Mouse (Mus musculus) neural tube, embryonic 14.5 days (tissue): ENCODE results near the gene U2af2. TPM values are rescaled to one million over a fixed set of nuclear protein-coding genes. Genes with fewer than 3 reads are reported as not detected.

ENCODE experiments used
- ATAC-seq: fragments of 200-750 bp; cut with Nextera tagmentation; 2 replicates; pipeline ENCODE4 v1.8.0; 2017; ENCODE audit warnings: low read depth, mild to moderate bottlenecking, moderate TSS enrichment, moderate library complexity
- H3K27ac ChIP-seq: fragments of 300-500 bp; sonication (generic); 2 replicates; pipeline ENCODE4 v1.5.1; 2014; ENCODE audit warnings: low read depth, mild to moderate bottlenecking, control low read depth, low read length, moderate library complexity, mixed read lengths
- H3K27me3 ChIP-seq: fragments of 300-500 bp; sonication (generic); 2 replicates; pipeline ENCODE4 v1.6.1; 2014; ENCODE audit warnings: low read length; ENCODE audit not compliant: control insufficient read depth, insufficient read depth
- H3K36me3 ChIP-seq: fragments of 300-500 bp; sonication (generic); 2 replicates; pipeline ENCODE4 v1.6.1; 2014; ENCODE audit warnings: low read length, mixed read lengths; ENCODE audit not compliant: control insufficient read depth, insufficient read depth
- H3K4me1 ChIP-seq: fragments of 300-500 bp; sonication (generic); 2 replicates; pipeline ENCODE4 v1.6.1; 2014; ENCODE audit warnings: low read length; ENCODE audit not compliant: control insufficient read depth, insufficient read depth
- H3K4me2 ChIP-seq: fragments of 300-500 bp; sonication (generic); 2 replicates; pipeline ENCODE4 v1.6.1; 2014; ENCODE audit warnings: mild to moderate bottlenecking, low read depth, low read length, control low read depth
- H3K4me3 ChIP-seq: fragments of 300-500 bp; sonication (generic); 2 replicates; pipeline ENCODE4 v1.5.1; 2014; ENCODE audit warnings: low read depth, low read length, control low read depth, mixed read lengths
- H3K9ac ChIP-seq: fragments of 300-500 bp; sonication (generic); replicated peaks from 2 replicates; pipeline ENCODE4 v1.6.1; 2014; ENCODE audit warnings: low read depth, mild to moderate bottlenecking, control low read depth, low read length, mixed read lengths
- H3K9me3 ChIP-seq: fragments of 300-500 bp; sonication (generic); 2 replicates; pipeline ENCODE4 v1.6.1; 2016; ENCODE audit warnings: low read length; ENCODE audit not compliant: control insufficient read depth
- WGBS: fragments of 180-500 bp; shearing (Covaris S2); extraction: QIAGEN DNeasy Blood & Tissue Kit; methylation state at CpG from one replicate; pipeline ENCODE4 v1.1.7; 2014; 5-methylcytosine and 5-hydroxymethylcytosine counted together
- polyA plus RNA-seq: library from polyadenylated mRNA; unstranded; fragments of >200 nt; fragmentation: Nextera tagmentation; extraction: Ambion mirVana; gene quantifications from 2 replicates; pipeline ENCODE4 v1.2.1, GENCODE M21; 2014

U2af2 gene
- 83.0 and 84.2 TPM in 2 replicates for polyA plus RNA-seq

DNA sequence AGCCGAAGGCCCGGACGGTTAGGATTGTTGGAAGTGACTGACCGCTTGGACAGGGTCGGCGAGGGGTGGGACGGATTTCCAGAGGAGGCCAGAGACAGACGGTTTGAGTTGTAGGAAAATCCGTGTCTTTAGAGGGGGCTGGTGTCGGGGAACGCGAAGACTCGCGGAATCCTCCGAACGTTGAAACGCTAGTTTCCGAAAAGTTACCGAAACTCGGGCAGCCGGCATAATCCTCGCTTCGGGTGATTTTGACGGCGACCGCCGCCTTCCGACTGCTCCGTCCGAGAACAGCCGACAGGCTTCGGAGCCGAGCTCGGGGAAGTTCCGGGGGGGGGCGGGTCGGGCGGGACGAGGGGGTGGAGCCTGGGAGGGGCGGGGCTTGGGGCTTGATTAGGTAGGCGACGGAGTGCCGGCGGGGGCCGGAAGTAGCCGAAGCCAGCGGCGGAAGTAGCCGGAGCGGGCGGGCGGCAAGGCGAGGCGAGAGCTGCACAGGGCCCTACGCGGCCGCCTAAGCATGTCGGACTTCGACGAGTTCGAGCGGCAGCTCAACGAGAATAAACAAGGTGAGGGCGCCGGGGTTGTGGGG, at the start of gene U2af2:
U2af2 (plus strand) TSS at position 370 of the 586 bp plus-strand sequence.
- under 1% methylated on average over 54 of the region's 65 CpGs for WGBS
- Histone ChIP-seq H3K4me1 (peaks cover 37% of the 10 kb centered on the region), H3K9ac (peak within 1 kb of the TSS; percentile 80)

DNA sequence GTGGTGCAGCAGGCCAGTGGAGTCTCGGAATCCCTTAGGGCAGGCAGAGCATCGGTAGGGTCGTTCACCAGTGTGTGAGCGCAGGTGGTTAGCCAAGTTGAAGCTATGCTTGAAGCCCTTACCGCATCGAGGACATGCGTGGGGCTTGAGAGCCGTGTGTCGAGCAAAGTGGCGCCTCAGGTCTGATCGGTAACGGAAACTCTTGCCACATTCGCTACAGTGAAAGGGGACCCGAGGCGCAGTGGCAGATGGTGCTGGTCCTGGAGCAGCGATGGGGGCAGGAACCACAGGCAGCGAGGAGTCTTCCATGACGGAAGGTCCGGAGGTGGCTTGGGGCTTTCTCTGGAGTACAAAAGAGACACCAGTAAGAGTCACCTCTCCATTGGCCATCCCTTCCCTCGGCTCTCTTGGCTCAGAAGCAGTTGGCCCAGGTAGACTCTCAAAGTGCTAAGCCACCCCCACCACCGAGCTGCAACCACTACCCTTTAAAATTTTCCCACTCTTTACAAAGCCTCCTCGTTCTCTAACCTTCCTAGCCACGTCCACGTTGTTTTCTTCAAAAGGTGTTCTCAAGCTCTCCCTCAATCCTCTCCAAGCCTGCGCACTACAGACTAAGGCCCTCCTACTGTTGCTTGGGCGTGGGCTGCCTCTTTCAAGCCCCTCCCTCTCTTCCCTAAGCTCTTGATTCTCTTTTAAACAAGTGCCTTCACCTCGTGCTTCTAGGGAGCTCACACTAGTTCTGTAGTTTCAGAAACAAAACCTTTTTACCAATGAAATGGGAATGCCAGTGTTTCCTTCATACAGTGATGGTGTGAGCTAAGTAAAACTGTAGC, 49.0 kb upstream of the U2af2 start:
- H3K9me3 ChIP-seq = no peaks in the 10 kb centered on the region
- H3K4me3 ChIP-seq = no peak overlapping the region
- H3K4me1 ChIP-seq = no peaks in the 10 kb centered on the region
- peaks cover 32% of the 10 kb centered on the region for H3K36me3 ChIP-seq
- WGBS = 93% methylated on average over 27 of the region's 27 CpGs
- H3K27ac ChIP-seq = no peak overlapping the region
- H3K27me3 ChIP-seq = no peaks in the 10 kb centered on the region
- no peak overlapping the region for H3K9ac ChIP-seq
- no peak overlapping the region for H3K4me2 ChIP-seq
- no peak for ATAC-seq

More for the DNA sequence above, at the start of gene U2af2:
- H3K27me3 ChIP-seq = peaks cover 9% of the 10 kb centered on the region; the same call in 1 of the 2 replicates
- H3K4me3 ChIP-seq = peak within 1 kb of the TSS; percentile 68
- ATAC-seq = peak; percentile 84
- H3K9me3 ChIP-seq = no peaks in the 10 kb centered on the region
- peak within 1 kb of the TSS; percentile 97 for H3K27ac ChIP-seq
- peak within 1 kb of the TSS; percentile 72 for H3K4me2 ChIP-seq
- H3K36me3 ChIP-seq = peaks cover 6% of the 10 kb centered on the region

GRCm38 (mm10) chr7:5014251-5015117, 47.5 kb upstream of the U2af2 start, which contains the start of the genes Zfp524 and Fiz1:
TSS of gene Zfp524 (plus strand) at chr7:5014415.
TSS of gene Fiz1 (minus strand) at chr7:5014697.
- Histone ChIP-seq H3K27me3 (no peaks in the 10 kb centered on the region), H3K4me3 (peak within 1 kb of the TSS; percentile 58), H3K9me3 (no peaks in the 10 kb centered on the region), H3K36me3 (peaks cover 20% of the 10 kb centered on the region), H3K27ac (peak within 1 kb of the TSS; percentile 98), H3K4me1 (no peaks in the 10 kb centered on the region), H3K4me2 (peak within 1 kb of the TSS; percentile 46), H3K9ac (peak within 1 kb of the TSS; percentile 70)
- WGBS = under 1% methylated on average over 42 of the region's 42 CpGs
- ATAC-seq = peak; percentile 81

- H3K36me3 ChIP-seq = peaks cover 16% of the 10 kb centered on the region
- peak within 1 kb of the TSS; percentile 70 for H3K9ac ChIP-seq
- H3K4me3 ChIP-seq = peak within 1 kb of the TSS; percentile 58
- H3K4me2 ChIP-seq = peak within 1 kb of the TSS; percentile 46
- ATAC-seq = peak; percentile 77
- H3K27ac ChIP-seq = peak within 1 kb of the TSS; percentile 98
- H3K9me3 ChIP-seq = no peaks in the 10 kb centered on the region
- H3K4me1 ChIP-seq = no peaks in the 10 kb centered on the region
- under 1% methylated on average over 41 of the region's 76 CpGs for WGBS
- no peaks in the 10 kb centered on the region for H3K27me3 ChIP-seq
Measured at GRCm38 (mm10) chr7:5015118-5016001, 46.6 kb upstream of the U2af2 start, which contains the start of gene Gm44973. TSS of gene Gm44973 (plus strand) at chr7:5015496.

GRCm38 (mm10) chr7:5016057-5016456, 45.9 kb upstream of the U2af2 start:
- Histone ChIP-seq H3K27me3 (no peaks in the 10 kb centered on the region), H3K4me1 (peaks cover 2% of the 10 kb centered on the region), H3K4me3 (peak overlapping the region; percentile 58), H3K9ac (no peak overlapping the region), H3K4me2 (peak overlapping the region; percentile 46), H3K9me3 (no peaks in the 10 kb centered on the region), H3K36me3 (peaks cover 11% of the 10 kb centered on the region), H3K27ac (peak overlapping the region; percentile 98)
- WGBS = 53% methylated on average over 3 of the region's 3 CpGs
- ATAC-seq = no peak

DNA sequence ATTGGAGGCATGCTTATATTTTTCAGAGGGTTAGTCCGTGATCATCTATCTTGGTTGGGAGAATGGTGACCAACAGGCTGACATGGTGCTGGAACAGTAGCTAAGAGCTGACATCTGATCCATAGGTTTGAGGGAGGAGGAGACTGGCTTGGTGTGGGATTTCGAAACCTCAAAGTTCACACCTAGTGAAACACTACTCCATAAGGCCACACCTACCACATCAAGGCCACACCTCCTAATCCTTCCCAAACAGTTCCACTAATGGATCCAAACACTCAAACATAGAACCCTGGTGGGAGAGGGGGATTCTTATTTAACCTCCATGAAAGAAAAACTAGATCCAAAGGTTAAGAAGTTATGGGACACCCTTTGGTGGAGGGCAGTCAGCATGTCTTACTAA, 45.0 kb upstream of the U2af2 start:
- ATAC-seq = no peak
- H3K4me1 ChIP-seq = peaks cover 7% of the 10 kb centered on the region
- H3K36me3 ChIP-seq = peaks cover 6% of the 10 kb centered on the region; the same call in 1 of the 2 replicates
- no peak overlapping the region for H3K4me3 ChIP-seq
- H3K27me3 ChIP-seq = no peaks in the 10 kb centered on the region
- WGBS = 96% methylated on average over 2 of the region's 2 CpGs
- H3K9me3 ChIP-seq = no peaks in the 10 kb centered on the region
- no peak overlapping the region for H3K4me2 ChIP-seq
- no peak overlapping the region for H3K27ac ChIP-seq
- H3K9ac ChIP-seq = no peak overlapping the region

GRCm38 (mm10) chr7:5017352-5017751, 44.6 kb upstream of the U2af2 start:
- ATAC-seq = no peak
- Histone ChIP-seq H3K27ac (no peak overlapping the region), H3K36me3 (peaks cover 8% of the 10 kb centered on the region; the same call in 1 of the 2 replicates), H3K9ac (no peak overlapping the region), H3K4me2 (no peak overlapping the region), H3K4me1 (peaks cover 7% of the 10 kb centered on the region), H3K9me3 (no peaks in the 10 kb centered on the region), H3K27me3 (no peaks in the 10 kb centered on the region), H3K4me3 (no peak overlapping the region)
- 93% methylated on average over 16 of the region's 16 CpGs for WGBS

GRCm38 (mm10) chr7:5017931-5018330, 44.0 kb upstream of the U2af2 start:
- Histone ChIP-seq H3K4me3 (no peak overlapping the region), H3K27ac (no peak overlapping the region), H3K9ac (no peak overlapping the region), H3K4me2 (no peak overlapping the region), H3K36me3 (peaks cover 6% of the 10 kb centered on the region; the same call in 1 of the 2 replicates), H3K4me1 (peaks cover 7% of the 10 kb centered on the region), H3K27me3 (no peaks in the 10 kb centered on the region), H3K9me3 (no peaks in the 10 kb centered on the region)
- no peak for ATAC-seq
- WGBS = 96% methylated on average over 21 of the region's 21 CpGs
